Mouse (Mus musculus) urinary bladder, postnatal 25 days (tissue): ENCODE data around the gene Pkm.

Source experiments
- DNase-seq: peaks from one replicate; pipeline ENCODE4 v3.0.0; 2022; ENCODE audit warnings: low spot score

Pkm gene

GRCm38 (mm10) chr9:59666016-59666415 lies 9.8 kb downstream of the Pkm start:
- DNase-seq = no peak

GRCm38 (mm10) chr9:59666813-59667212 lies 10.6 kb downstream of the Pkm start:
- no peak for DNase-seq

- DNase-seq = no peak
These were observed 11.1 kb downstream of the Pkm start for GRCm38 (mm10) chr9:59667250-59667649.

GRCm38 (mm10) chr9:59667904-59668303 lies 11.7 kb downstream of the Pkm start:
- DNase-seq = no peak

- no peak for DNase-seq
These were observed 12.3 kb downstream of the Pkm start for GRCm38 (mm10) chr9:59668473-59668872.

- DNase-seq = no peak
These were observed 13.0 kb downstream of the Pkm start for GRCm38 (mm10) chr9:59669172-59669571.

GRCm38 (mm10) chr9:59672195-59672894 lies 16.2 kb downstream of the Pkm start:
- no peak for DNase-seq

- DNase-seq = no peak
These were observed 17.3 kb downstream of the Pkm start for GRCm38 (mm10) chr9:59673427-59673826.

GRCm38 (mm10) chr9:59675598-59675997 lies 19.4 kb downstream of the Pkm start:
- no peak for DNase-seq

- DNase-seq = no peak
These were observed 22.1 kb downstream of the Pkm start for GRCm38 (mm10) chr9:59678313-59678712.

- DNase-seq = peak; percentile 76
These were observed 23.7 kb downstream of the Pkm start, which contains the start of gene Gramd2 for GRCm38 (mm10) chr9:59679678-59680533. TSS of gene Gramd2 (plus strand) at chr9:59680144.

- peak; percentile 40 for DNase-seq
These were observed 24.3 kb downstream of the Pkm start for GRCm38 (mm10) chr9:59680534-59680875.

GRCm38 (mm10) chr9:59684020-59684419 lies 27.9 kb downstream of the Pkm start:
- no peak for DNase-seq

- DNase-seq = no peak
These were observed 31.4 kb downstream of the Pkm start for GRCm38 (mm10) chr9:59687416-59688046.

GRCm38 (mm10) chr9:59691635-59692094 lies 35.5 kb downstream of the Pkm start:
- DNase-seq = peak; percentile 76

- DNase-seq = peak; percentile 41
These were observed 36.0 kb downstream of the Pkm start for GRCm38 (mm10) chr9:59692145-59692544.

- DNase-seq = no peak
These were observed 38.6 kb downstream of the Pkm start for GRCm38 (mm10) chr9:59694571-59695450.

- no peak for DNase-seq
These were observed 39.3 kb downstream of the Pkm start for GRCm38 (mm10) chr9:59695451-59695813.

- DNase-seq = no peak
These were observed 40.2 kb downstream of the Pkm start for GRCm38 (mm10) chr9:59696381-59696780.

- DNase-seq = no peak
These were observed 44.9 kb downstream of the Pkm start for GRCm38 (mm10) chr9:59701094-59701493.

- DNase-seq = no peak
These were observed 46.9 kb downstream of the Pkm start for GRCm38 (mm10) chr9:59703099-59703498.
